Mouse (Mus musculus) liver, postnatal 0 days (tissue): ENCODE measurements around the gene Cep250.

Experiments used
- CTCF ChIP-seq: sonication (generic); IDR thresholded peaks from 2 replicates; pipeline ENCODE4 v1.5.1; 2016; ENCODE audit warnings: antibody characterized with exemption, low read depth
- EP300 ChIP-seq: IDR thresholded peaks from 2 replicates; pipeline ENCODE4 v1.6.1; 2016; ENCODE audit warnings: antibody characterized with exemption, low read depth, mild to moderate bottlenecking

DNA sequence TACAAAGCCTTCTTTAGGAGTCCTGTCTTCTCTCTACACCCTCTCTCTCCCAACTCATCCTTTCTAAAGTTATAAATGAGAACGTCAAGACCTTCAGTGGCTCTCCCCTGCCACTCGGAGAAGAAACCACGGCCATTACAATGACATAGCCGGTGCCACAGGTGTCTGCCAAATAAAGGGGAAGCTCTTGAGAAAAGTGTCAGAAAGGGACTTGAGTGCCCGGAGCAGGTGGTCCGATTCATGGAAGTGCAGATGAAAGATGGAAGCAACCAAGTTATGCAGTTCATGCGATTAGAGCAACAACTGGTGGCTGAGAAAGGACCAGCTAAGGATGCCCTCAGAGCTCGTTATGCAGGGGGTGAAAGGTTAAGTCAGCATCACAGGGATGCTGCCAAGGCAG is 86.6 kb downstream of the Cep250 start:
- TF ChIP-seq CTCF (no peak), EP300 (no peak)
